Mouse (Mus musculus) ES-E14 (cell line): ENCODE results near the gene Kctd5.

ENCODE experiments used
- ZC3H11A ChIP-seq: IDR thresholded peaks from 2 replicates; pipeline ENCODE4 v1.6.1; 2012; ENCODE audit warnings: low read depth, mild to moderate bottlenecking, inconsistent platforms, low read length, borderline replicate concordance
- ZNF384 ChIP-seq: IDR thresholded peaks from 2 replicates; pipeline ENCODE4 v1.6.1; 2012; ENCODE audit warnings: low read depth, low read length, inconsistent platforms

- no peak for TF ChIP-seq ZC3H11A
- TF ChIP-seq ZNF384 = no peak
These were observed 24.3 kb downstream of the Kctd5 start for GRCm38 (mm10) chr17:24049008-24049407.
